Mouse (Mus musculus) fibroblast of lung, adult 2 months (primary cell): ENCODE measurements around the gene Pirt.

ENCODE experiments used
- DNase-seq: peaks from one replicate; pipeline ENCODE4 v3.0.0-alpha.2; 2011; ENCODE audit warnings: low read depth

Pirt gene

GRCm38 (mm10) chr11:66946521-66946920 is 34.7 kb downstream of the Pirt start:
- DNase-seq = no peak

GRCm38 (mm10) chr11:66946922-66947321 is 35.1 kb downstream of the Pirt start:
- DNase-seq = no peak

GRCm38 (mm10) chr11:66956303-66956702 is 44.5 kb downstream of the Pirt start, which contains the start of gene Tmem238l:
Tmem238l (plus strand) TSS chr11:66956638.
- DNase-seq = no peak

GRCm38 (mm10) chr11:66960797-66961196 is 49.0 kb downstream of the Pirt start:
- DNase-seq = no peak

- no peak for DNase-seq
These were observed 49.8 kb downstream of the Pirt start for GRCm38 (mm10) chr11:66961447-66962176.

- DNase-seq = no peak
These were observed 51.7 kb downstream of the Pirt start for GRCm38 (mm10) chr11:66963462-66963861.

- DNase-seq = no peak
These were observed 54.8 kb downstream of the Pirt start for GRCm38 (mm10) chr11:66966500-66967116.

- no peak for DNase-seq
These were observed 56.8 kb downstream of the Pirt start for GRCm38 (mm10) chr11:66968575-66968974.

GRCm38 (mm10) chr11:66973507-66973906 is 61.7 kb downstream of the Pirt start:
- DNase-seq = no peak

GRCm38 (mm10) chr11:66975606-66976330 is 64.0 kb downstream of the Pirt start:
- DNase-seq = no peak
